Mouse (Mus musculus) liver, embryonic 12.5 days (tissue): Measurements from ENCODE around the gene Ggta1. TPM values are rescaled to one million over a fixed set of nuclear protein-coding genes. Genes with fewer than 3 reads are reported as not detected.
"Not testable (repeated sequence)": the region's sequence is repeated elsewhere in the genome, so short reads cannot be mapped to it uniquely, and the experiment has no call there.

ENCODE experiments used
- ATAC-seq: fragments of 200-750 bp; cut with Nextera tagmentation; 2 replicates; pipeline ENCODE4 v1.8.0; 2017; ENCODE audit warnings: moderate number of reproducible peaks, mild to moderate bottlenecking, moderate library complexity
- H3K27ac ChIP-seq: fragments of 300-500 bp; sonication (generic); 2 replicates; pipeline ENCODE4 v1.5.1; 2016; ENCODE audit warnings: mild to moderate bottlenecking
- H3K27me3 ChIP-seq: fragments of 300-500 bp; sonication (generic); replicated peaks from 2 replicates; pipeline ENCODE4 v1.6.1; 2016; ENCODE audit warnings: mild to moderate bottlenecking, moderate library complexity
- H3K36me3 ChIP-seq: fragments of 300-500 bp; sonication (generic); 2 replicates; pipeline ENCODE4 v1.6.1; 2016; ENCODE audit warnings: mild to moderate bottlenecking, moderate library complexity
- H3K4me1 ChIP-seq: fragments of 300-500 bp; sonication (generic); 2 replicates; pipeline ENCODE4 v1.6.1; 2016
- H3K4me2 ChIP-seq: fragments of 300-500 bp; sonication (generic); 2 replicates; pipeline ENCODE4 v1.6.1; 2016; ENCODE audit warnings: mild to moderate bottlenecking, moderate library complexity
- H3K4me3 ChIP-seq: fragments of 300-500 bp; sonication (generic); 2 replicates; pipeline ENCODE4 v1.5.1; 2016; ENCODE audit warnings: mild to moderate bottlenecking, moderate library complexity
- H3K9ac ChIP-seq: fragments of 300-500 bp; sonication (generic); 2 replicates; pipeline ENCODE4 v1.6.1; 2016; ENCODE audit warnings: mild to moderate bottlenecking, moderate library complexity
- H3K9me3 ChIP-seq: fragments of 300-500 bp; sonication (generic); replicated peaks from 2 replicates; pipeline ENCODE4 v1.6.1; 2016; ENCODE audit warnings: mild to moderate bottlenecking, moderate library complexity
- WGBS: fragments of 180-500 bp; shearing (Covaris S2); methylation state at CpG from one replicate; pipeline ENCODE4 v1.1.7; 2016; ENCODE audit not compliant: insufficient replicate concordance; 5-methylcytosine and 5-hydroxymethylcytosine counted together
- polyA plus RNA-seq: library from polyadenylated mRNA; unstranded; fragments of >200 nt; fragmentation: Nextera tagmentation; extraction: Ambion mirVana; gene quantifications from 2 replicates; pipeline ENCODE4 v1.2.1, GENCODE M21; 2016

Gene Ggta1
- polyA plus RNA-seq, 1 experiment from 2014 or later = 12.7 TPM

DNA sequence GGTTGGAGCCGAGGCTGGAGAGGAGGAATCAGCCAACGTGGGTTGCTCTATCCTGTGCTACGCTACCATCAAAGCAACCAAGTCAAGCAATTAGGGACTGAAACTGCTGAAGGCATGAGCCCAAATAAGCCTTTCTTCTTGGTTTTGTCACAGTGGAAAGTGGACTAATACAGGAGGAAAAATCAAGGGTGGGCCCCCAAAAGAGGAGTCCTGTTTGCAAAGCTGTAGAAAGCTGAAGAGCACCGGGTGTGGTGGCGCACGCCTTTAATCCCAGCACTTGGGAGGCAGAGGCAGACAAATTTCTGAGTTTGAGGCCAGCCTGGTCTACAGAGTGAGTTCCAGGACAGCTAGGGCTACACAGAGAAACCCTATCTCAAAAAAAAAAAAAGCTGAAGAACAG is 10.3 kb downstream of the Ggta1 start:
- not testable (repeated sequence) for H3K27me3 ChIP-seq, H3K4me2 ChIP-seq, H3K9me3 ChIP-seq, H3K4me3 ChIP-seq, ATAC-seq, H3K9ac ChIP-seq
- 79% methylated on average over 6 of the region's 6 CpGs for WGBS
- H3K27ac ChIP-seq = 0 out of 2 replicates have a peak overlapping the region, but pooled peaks have one; percentile 10
- peaks cover 85% of the 10 kb centered on the region for H3K4me1 ChIP-seq
- peaks cover 14% of the 10 kb centered on the region for H3K36me3 ChIP-seq

DNA sequence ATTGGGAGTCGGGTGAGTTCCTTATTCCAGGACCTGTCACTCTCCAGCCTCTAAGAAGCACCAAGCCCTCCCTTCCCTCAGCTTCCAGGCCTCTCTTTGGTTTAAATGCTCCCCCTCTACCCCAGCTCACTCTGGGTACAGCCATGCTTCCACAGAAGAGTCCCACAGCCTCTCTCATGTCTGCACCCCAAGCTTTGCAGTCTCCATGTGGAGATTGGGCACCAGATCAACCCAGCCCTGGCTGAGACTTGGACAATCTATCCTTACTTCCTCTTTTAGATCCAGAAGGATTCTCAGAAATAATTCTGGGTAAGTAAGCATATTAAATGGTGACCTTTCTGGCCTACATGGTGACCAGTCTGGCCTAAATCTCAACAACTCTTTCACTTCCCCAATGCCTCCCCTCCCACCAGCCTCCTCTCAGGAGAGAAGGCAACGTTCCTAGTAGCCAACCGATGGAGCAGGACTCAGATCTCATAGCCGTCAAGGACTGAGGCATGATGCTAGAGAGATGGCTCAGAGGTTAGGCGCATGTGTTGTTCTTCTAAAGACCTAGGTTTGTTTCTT is 11.5 kb downstream of the Ggta1 start:
- 66% methylated on average over 5 of the region's 5 CpGs for WGBS
- Histone ChIP-seq H3K36me3 (peaks cover 11% of the 10 kb centered on the region), H3K4me2 (peak overlapping the region; percentile 48), H3K4me3 (no peak overlapping the region), H3K9me3 (no peaks in the 10 kb centered on the region), H3K9ac (peak overlapping the region; percentile 37), H3K27ac (peak overlapping the region; percentile 61), H3K4me1 (peaks cover 93% of the 10 kb centered on the region), H3K27me3 (no peaks in the 10 kb centered on the region)
- no peak for ATAC-seq

DNA sequence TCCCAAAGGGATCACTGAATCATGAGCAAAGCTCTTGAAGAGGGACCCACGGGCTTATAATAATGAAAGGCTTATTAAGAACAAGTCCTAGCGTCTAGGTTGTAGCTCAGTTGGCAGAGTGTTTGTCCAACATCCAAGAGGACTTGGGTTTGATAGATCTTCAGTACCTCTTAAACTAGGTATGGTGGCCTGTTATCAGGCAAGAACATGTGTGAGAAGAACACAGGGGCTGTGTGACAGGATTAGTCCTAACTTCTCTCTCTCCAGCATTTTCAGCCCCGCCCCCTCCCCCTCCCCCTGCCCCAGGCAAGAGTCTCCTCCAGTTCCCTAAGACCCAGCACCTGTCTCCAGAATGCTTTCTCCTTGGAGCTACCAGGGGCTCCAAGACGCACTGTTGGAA is 12.2 kb downstream of the Ggta1 start:
- Histone ChIP-seq H3K4me2 (peak overlapping the region; percentile 48), H3K9ac (peak overlapping the region; percentile 37), H3K36me3 (peaks cover 13% of the 10 kb centered on the region; the same call in 1 of the 2 replicates), H3K4me1 (peaks cover 97% of the 10 kb centered on the region), H3K9me3 (no peaks in the 10 kb centered on the region), H3K27ac (peak overlapping the region; percentile 61), H3K27me3 (no peaks in the 10 kb centered on the region), H3K4me3 (no peak overlapping the region)
- ATAC-seq = peak; percentile 84
- 45% methylated on average over 4 of the region's 4 CpGs for WGBS

DNA sequence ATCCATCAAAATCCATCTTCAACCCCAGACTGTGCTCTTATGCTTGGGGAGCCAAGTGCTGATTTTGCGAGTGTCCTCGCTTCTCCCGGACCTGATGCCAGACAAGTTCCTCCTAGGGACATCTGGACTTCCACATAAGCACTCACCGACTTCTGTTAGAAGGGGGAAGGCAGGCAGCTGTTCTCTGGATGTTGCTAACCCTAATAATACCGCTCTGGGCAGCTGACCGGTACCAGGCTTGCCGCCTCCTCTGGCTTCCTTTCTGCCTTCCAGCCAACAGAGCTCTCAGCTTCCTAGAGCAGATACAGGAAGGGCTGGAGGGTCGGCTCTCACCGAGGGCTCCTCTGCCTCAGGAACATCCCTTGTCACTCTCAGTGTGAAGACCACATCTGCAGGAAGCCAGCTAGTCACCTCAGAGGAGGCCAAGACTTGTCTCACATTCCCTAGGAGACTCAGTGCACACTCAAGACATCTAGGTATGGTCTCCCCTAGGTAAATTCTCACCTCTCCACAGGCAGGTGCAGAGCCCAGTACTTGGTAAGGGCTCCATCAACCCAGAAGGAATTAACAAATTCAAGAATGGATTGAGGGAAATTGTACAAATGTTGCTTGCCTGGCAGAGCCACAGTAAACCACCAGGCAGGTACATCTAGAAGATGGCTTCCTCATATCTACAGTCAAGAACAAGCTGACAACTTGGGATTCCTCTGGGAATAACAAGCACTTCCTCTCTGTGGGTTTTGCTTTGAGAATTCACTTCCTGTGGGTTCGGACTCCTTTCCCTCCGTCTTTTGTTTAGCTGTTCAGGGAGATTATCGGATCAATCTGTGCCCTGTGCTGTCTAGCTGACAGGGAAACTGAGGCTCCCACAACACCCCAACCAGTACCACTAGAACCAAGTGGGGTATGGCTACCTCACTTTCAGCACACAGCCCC is 13.1 kb downstream of the Ggta1 start:
- Histone ChIP-seq H3K27ac (peak overlapping the region; percentile 61), H3K36me3 (peaks cover 13% of the 10 kb centered on the region; the same call in 1 of the 2 replicates), H3K4me2 (peak overlapping the region; percentile 48; the same call in 1 of the 2 replicates), H3K4me1 (peaks cover 97% of the 10 kb centered on the region), H3K9ac (no peak overlapping the region), H3K27me3 (no peaks in the 10 kb centered on the region), H3K4me3 (no peak overlapping the region), H3K9me3 (no peaks in the 10 kb centered on the region)
- 46% methylated on average over 12 of the region's 12 CpGs for WGBS
- ATAC-seq = no peak

DNA sequence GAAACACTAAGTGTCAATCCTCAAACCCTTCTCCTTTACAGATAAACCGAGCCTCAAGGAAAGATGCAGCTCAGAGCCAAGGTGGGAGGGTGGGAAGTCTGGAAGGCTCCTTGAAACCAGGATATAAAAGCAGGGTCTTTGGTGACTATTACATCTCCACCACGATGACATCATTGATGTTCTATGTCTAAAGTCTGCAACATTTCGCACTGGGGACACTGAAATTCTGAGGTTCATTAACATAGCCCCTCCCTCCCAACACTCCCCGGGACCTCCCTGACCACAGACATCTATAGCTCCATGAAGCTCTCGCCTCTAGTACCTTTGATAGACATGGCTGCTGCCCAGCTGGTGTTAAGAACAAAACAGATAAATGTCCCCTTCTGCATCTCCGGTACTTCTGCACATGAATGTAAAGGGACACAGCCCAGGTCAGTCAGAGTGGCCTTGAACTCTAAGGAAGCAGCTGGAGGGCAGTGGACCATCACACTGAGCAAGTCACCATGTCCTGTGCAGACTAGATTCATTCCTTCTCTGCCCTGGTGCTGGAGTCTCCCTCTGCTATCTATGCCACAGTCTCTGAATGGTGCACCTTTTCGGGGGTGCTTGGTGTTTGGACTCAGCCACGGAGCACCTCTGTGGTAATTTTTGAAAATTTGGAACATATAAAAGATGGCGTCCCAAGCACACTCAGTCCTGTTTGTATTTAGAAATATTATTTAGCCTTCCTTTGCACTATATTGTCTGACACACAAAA is 13.9 kb downstream of the Ggta1 start:
- Histone ChIP-seq H3K4me1 (peaks cover 99% of the 10 kb centered on the region), H3K9ac (no peak overlapping the region), H3K4me3 (no peak overlapping the region), H3K36me3 (peaks cover 11% of the 10 kb centered on the region; the same call in 1 of the 2 replicates), H3K9me3 (no peaks in the 10 kb centered on the region), H3K27ac (peak overlapping the region; percentile 61), H3K27me3 (no peaks in the 10 kb centered on the region), H3K4me2 (peak overlapping the region; percentile 18; the same call in 1 of the 2 replicates)
- ATAC-seq = no peak
- 52% methylated on average over 9 of the region's 9 CpGs for WGBS

DNA sequence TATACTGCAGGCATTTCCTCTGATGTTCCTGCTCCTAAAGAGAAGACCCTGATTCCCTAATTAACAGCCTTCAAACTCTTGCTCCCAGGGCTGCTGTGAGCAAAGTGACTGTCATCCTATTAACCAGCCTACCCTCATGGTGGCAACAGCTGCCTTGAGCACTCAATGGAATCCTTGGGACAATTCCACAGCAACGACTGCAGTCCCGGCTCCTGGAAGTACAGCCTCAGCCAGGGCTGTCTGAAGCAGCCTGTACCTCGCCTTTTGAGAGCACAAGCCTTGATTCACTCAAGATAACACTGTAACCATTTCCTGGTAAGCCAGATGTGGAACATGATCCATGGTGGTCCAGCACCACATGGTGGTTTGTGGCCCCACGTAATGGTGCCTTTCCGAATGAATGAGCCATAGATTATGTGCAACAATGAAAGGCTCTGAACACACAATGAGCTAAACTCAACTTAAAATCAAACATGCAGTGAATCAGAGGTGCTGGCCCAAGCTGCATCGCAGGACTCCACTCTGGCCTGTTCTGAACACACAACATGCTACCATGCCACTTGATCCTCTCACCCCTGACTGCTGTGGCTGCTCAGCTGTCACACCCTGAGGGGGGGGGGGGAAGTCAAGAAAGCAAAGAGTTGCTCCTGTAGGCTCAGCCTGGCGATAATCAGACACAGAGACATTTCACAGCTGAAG is 14.7 kb downstream of the Ggta1 start:
- ATAC-seq = no peak
- 41% methylated on average over 7 of the region's 7 CpGs for WGBS
- Histone ChIP-seq H3K4me1 (peaks cover 100% of the 10 kb centered on the region), H3K9ac (no peak overlapping the region), H3K27me3 (no peaks in the 10 kb centered on the region), H3K9me3 (no peaks in the 10 kb centered on the region), H3K27ac (peak overlapping the region; percentile 61; the same call in 1 of the 2 replicates), H3K4me3 (no peak overlapping the region), H3K36me3 (peaks cover 15% of the 10 kb centered on the region; the same call in 1 of the 2 replicates), H3K4me2 (peak overlapping the region; percentile 18; the same call in 1 of the 2 replicates)

DNA sequence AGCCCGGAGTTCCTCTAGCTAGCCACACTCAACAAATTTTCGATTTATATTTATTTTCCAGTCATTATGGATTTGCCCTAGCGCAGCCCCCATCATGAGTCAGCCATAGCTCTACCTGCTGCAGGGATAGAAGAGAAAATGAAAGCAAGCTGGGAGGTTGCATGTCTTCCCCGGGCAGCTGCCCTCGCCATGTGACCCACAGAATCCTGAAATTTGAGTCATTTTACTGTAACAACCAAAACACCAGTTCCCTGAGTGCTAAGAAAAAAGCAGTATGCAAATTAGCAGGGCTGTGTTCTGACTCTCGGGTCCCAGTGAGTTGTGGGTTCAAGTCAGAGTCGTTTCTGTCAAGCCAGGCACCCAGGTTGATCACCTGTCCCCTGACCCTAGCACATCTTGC is 15.6 kb downstream of the Ggta1 start:
- Histone ChIP-seq H3K9me3 (no peaks in the 10 kb centered on the region), H3K27ac (peak overlapping the region; percentile 59)

GRCm38 (mm10) chr2:35446798-35447197 is 16.2 kb downstream of the Ggta1 start:
- WGBS = 56% methylated on average over 8 of the region's 8 CpGs
- H3K4me1 ChIP-seq = peaks cover 91% of the 10 kb centered on the region
- peak overlapping the region; percentile 8; the same call in 1 of the 2 replicates for H3K4me2 ChIP-seq
- H3K27me3 ChIP-seq = no peaks in the 10 kb centered on the region
- peak overlapping the region; percentile 59 for H3K27ac ChIP-seq
- H3K9me3 ChIP-seq = no peaks in the 10 kb centered on the region
- ATAC-seq = no peak
- H3K4me3 ChIP-seq = no peak overlapping the region
- H3K9ac ChIP-seq = no peak overlapping the region
- peaks cover 19% of the 10 kb centered on the region for H3K36me3 ChIP-seq

More for the DNA sequence above, 15.6 kb downstream of the Ggta1 start:
- no peaks in the 10 kb centered on the region for H3K27me3 ChIP-seq
- ATAC-seq = no peak
- H3K36me3 ChIP-seq = peaks cover 15% of the 10 kb centered on the region; the same call in 1 of the 2 replicates
- H3K4me3 ChIP-seq = no peak overlapping the region
- WGBS = 75% methylated on average over 7 of the region's 7 CpGs
- 0 out of 2 replicates have a peak overlapping the region, but pooled peaks have one; percentile 8 for H3K4me2 ChIP-seq
- H3K4me1 ChIP-seq = peaks cover 91% of the 10 kb centered on the region
- H3K9ac ChIP-seq = no peak overlapping the region

- no peak for ATAC-seq
- Histone ChIP-seq H3K27ac (peak overlapping the region; percentile 59; the same call in 1 of the 2 replicates), H3K9ac (no peak overlapping the region), H3K9me3 (no peaks in the 10 kb centered on the region), H3K4me2 (peak overlapping the region; percentile 8; the same call in 1 of the 2 replicates), H3K36me3 (peaks cover 23% of the 10 kb centered on the region), H3K4me1 (peaks cover 91% of the 10 kb centered on the region), H3K4me3 (no peak overlapping the region), H3K27me3 (no peaks in the 10 kb centered on the region)
- 59% methylated on average over 5 of the region's 5 CpGs for WGBS
Observed at GRCm38 (mm10) chr2:35446300-35446699, 16.7 kb downstream of the Ggta1 start.

DNA sequence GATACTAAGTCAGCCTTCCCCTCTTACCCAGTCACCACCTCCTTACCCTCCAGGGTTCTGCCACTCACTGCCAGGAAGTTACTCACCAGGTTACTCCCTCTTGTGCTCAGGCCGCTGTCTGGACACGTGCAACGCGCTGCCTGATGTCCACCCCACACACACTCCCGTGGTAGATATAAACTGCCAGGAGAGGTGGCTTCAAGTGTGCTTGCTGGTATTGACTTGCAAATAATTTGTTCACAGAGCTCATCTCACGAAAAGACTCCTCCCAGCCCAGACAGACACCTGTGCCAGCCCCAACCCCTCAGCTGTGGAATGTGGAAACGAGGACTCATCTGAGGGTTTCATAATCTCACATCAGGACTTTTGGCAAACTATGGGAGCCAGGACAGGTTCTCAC is 17.4 kb downstream of the Ggta1 start:
- H3K9ac ChIP-seq = no peak overlapping the region
- peaks cover 85% of the 10 kb centered on the region for H3K4me1 ChIP-seq
- peaks cover 30% of the 10 kb centered on the region for H3K36me3 ChIP-seq
- no peak overlapping the region for H3K4me3 ChIP-seq
- H3K27ac ChIP-seq = no peak overlapping the region
- WGBS = 73% methylated on average over 7 of the region's 7 CpGs
- H3K4me2 ChIP-seq = no peak overlapping the region
- no peaks in the 10 kb centered on the region for H3K27me3 ChIP-seq
- ATAC-seq = no peak
- H3K9me3 ChIP-seq = no peaks in the 10 kb centered on the region

GRCm38 (mm10) chr2:35444764-35445262 is 18.2 kb downstream of the Ggta1 start:
- Histone ChIP-seq H3K9ac (no peak overlapping the region), H3K4me2 (peak overlapping the region; percentile 24), H3K27ac (peak overlapping the region; percentile 10; the same call in 1 of the 2 replicates), H3K4me1 (peaks cover 77% of the 10 kb centered on the region), H3K36me3 (peaks cover 32% of the 10 kb centered on the region), H3K27me3 (no peaks in the 10 kb centered on the region), H3K9me3 (no peaks in the 10 kb centered on the region), H3K4me3 (no peak overlapping the region)
- ATAC-seq = no peak
- WGBS = 44% methylated on average over 6 of the region's 6 CpGs
